Mouse (Mus musculus) kidney, adult 2 months (tissue): Measurements from ENCODE around the gene Cdc37l1.

Experiments
- CTCF ChIP-seq: fragments of 200-500 bp; conservative IDR thresholded peaks from 2 replicates; pipeline ENCODE4 v1.5.1; 2011; ENCODE audit warnings: low read depth, mild to moderate bottlenecking, control low read depth, low read length, moderate library complexity, mixed read lengths; ENCODE audit not compliant: insufficient read depth, insufficient read length
- POLR2A ChIP-seq: fragments of 200-500 bp; IDR thresholded peaks from one replicate; pipeline ENCODE4 v1.6.1; 2011; ENCODE audit warnings: low read depth, low read length, control low read depth

DNA sequence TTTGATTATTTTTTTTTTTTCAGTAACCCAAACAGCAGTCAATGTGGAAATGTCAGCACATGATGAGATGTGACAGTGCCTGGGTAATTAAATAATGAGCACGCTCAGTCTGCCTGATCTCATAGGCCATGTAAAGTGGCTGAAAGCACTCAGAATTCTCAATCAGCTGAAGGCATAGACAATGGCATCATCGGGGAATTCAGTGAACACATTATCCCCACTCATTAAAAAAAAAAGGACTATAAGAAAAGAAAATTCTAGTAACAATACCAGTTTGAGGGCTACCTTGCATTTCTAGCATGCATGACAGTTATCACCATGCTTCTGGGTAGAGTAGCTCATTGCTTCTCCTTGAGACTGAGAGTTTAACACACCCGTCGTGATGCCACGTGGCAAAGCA is 38.9 kb upstream of the Cdc37l1 start:
- TF ChIP-seq POLR2A = no peak
- no peak for TF ChIP-seq CTCF
